Mouse (Mus musculus) megakaryocyte, embryonic 14.5 days (primary cell): ENCODE measurements at regions not wholly inside any gene's neighbourhood (a gene's known extent, or its start where the extent isn't known, plus 50 kb on each side); places are given as distances from the start of the nearest gene placed in this dataset.

Experiments
- FLI1 ChIP-seq: IDR thresholded peaks from 2 replicates; pipeline ENCODE4 v1.6.1; 2012; ENCODE audit warnings: low read length, inconsistent platforms, mixed read lengths
- GATA1 ChIP-seq: IDR thresholded peaks from 3 replicates; pipeline ENCODE4 v1.6.1; 2012; ENCODE audit warnings: mixed read lengths, low read length, inconsistent platforms, borderline replicate concordance

GRCm38 (mm10) chr8:26382426-26382825 is 263.1 kb downstream of the Gm45692 start:
- no peak for TF ChIP-seq GATA1
- TF ChIP-seq FLI1: no peak
